In genomic region chr15:5915261-5915660, GRCm38 (mm10) we compare ENCODE assay signal across 9 mouse cellular contexts.
DNase-seq lines count a peak whose midpoint lies in the region; ATAC-seq and TF ChIP-seq lines count a peak whose summit lies in the region.
"Had no signal": no experiment of that assay in that cellular context is flagged by ENCODE, and none has a peak within 500 bp of the region (broad histone marks: within the 10 kb centered on the region; RNA-seq: fewer than 3 reads in every experiment).

No protein-coding gene starts in this region.

- no peak overlapping the region for H3K4me3 ChIP-seq in heart, adult 2 months
- H3K4me3 ChIP-seq in spleen, adult 2 months (ENCODE audit: extremely low read depth, insufficient read depth, insufficient read length): no peak overlapping the region
- H3K4me3 ChIP-seq in bone marrow, adult 2 months (replicated peaks; ENCODE audit: control insufficient read depth, low read depth, low read length): no peak overlapping the region
- H3K4me3 ChIP-seq in kidney, postnatal 0 days (replicated peaks; ENCODE audit: low read depth, low read length): no peak overlapping the region
- H3K4me3 ChIP-seq: myocyte had no signal

- no peak for ATAC-seq in kidney, postnatal 0 days (replicated peaks; ENCODE audit: low FRiP score, low read depth)

- no peak for TF ChIP-seq POLR2A in heart, adult 2 months (IDR thresholded peaks at IDR 0.05; ENCODE audit: insufficient read depth, low read depth, low read length)
- no peak for TF ChIP-seq POLR2A in spleen, adult 2 months (IDR thresholded peaks at IDR 0.05; ENCODE audit: low read depth, low read length)
- TF ChIP-seq POLR2A in bone marrow, adult 2 months (IDR thresholded peaks at IDR 0.05; ENCODE audit: borderline replicate concordance, control insufficient read depth, low read depth, low read length): no peak

- DNase-seq in heart, adult 2 months: peak in 1 of 2 experiments; percentile 5
- DNase-seq in heart, postnatal 25 days (ENCODE audit: low spot score): no peak
- DNase-seq in spleen, adult 2 months (ENCODE audit: low read depth in 1 of 2, low spot score in 2 of 2): peak; percentile 9 to 10
- no peak for DNase-seq in spleen, adult 12 weeks (ENCODE audit: low spot score)
- DNase-seq in kidney, postnatal 0 days (ENCODE audit: low spot score): peak; percentile 74
- DNase-seq in retina, adult 2 months (ENCODE audit: low read depth, low spot score): peak; percentile 3
- DNase-seq in ovary, postnatal 36 days (ENCODE audit: low spot score): no peak

- H3K4me2 ChIP-seq in kidney, postnatal 0 days (ENCODE audit: low read length): no peak overlapping the region

- no peak overlapping the region for H3K27ac ChIP-seq in heart, adult 2 months
- H3K27ac ChIP-seq in spleen, adult 2 months (ENCODE audit: insufficient read depth, low read length): no peak overlapping the region
- H3K27ac ChIP-seq in bone marrow, adult 2 months (ENCODE audit: control insufficient read depth, insufficient read depth, low read depth, low read length, poor library complexity): no peak overlapping the region
- H3K27ac ChIP-seq in kidney, postnatal 0 days: no peak overlapping the region

- no peaks in the 10 kb centered on the region for H3K36me3 ChIP-seq in heart, adult 2 months (ENCODE audit: control insufficient read depth, insufficient read depth, low read length)
- no peaks in the 10 kb centered on the region for H3K36me3 ChIP-seq in spleen, adult 2 months (ENCODE audit: control insufficient read depth, insufficient read depth, low read length)
- H3K36me3 ChIP-seq in kidney, postnatal 0 days (ENCODE audit: insufficient read depth, low read length): no peaks in the 10 kb centered on the region

- no peak for TF ChIP-seq EP300 in heart, adult 2 months (IDR thresholded peaks at IDR 0.05; ENCODE audit: insufficient read depth, low read depth, low read length)

- intact Hi-C loops in heart, adult 2 months (cut with DNase I): loop anchor here (1.0 kb wide), 1 partner anchor 679 kb away; no protein-coding TSS in a partner anchor
- intact Hi-C loops in heart, postnatal 25 days (cut with DNase I): loop anchor here (1.0 to 10.0 kb wide), 3 partner anchors 290 to 679 kb away; no protein-coding TSS in a partner anchor

- peak; percentile 79 for TF ChIP-seq CTCF in heart, adult 2 months (IDR thresholded peaks at IDR 0.05)
- TF ChIP-seq CTCF in spleen, adult 2 months (IDR thresholded peaks at IDR 0.05; ENCODE audit: extremely low read depth, insufficient read depth, insufficient read length, insufficient replicate concordance): no peak; the same call in 1 of the 2 replicates
- 0 out of 2 replicates have a peak, but pooled peaks have one; percentile 8 for TF ChIP-seq CTCF in bone marrow, adult 2 months (IDR thresholded peaks at IDR 0.05; ENCODE audit: control insufficient read depth, insufficient read depth, low read length)
- TF ChIP-seq CTCF in kidney, postnatal 0 days (IDR thresholded peaks at IDR 0.05; ENCODE audit: low read depth): peak; percentile 83

- H3K9ac ChIP-seq in heart, adult 2 months (ENCODE audit: low read depth, low read length): no peak overlapping the region
- H3K9ac ChIP-seq in kidney, postnatal 0 days (ENCODE audit: low read depth, low read length): no peak overlapping the region

- H3K79me2 ChIP-seq in heart, adult 2 months (replicated peaks; ENCODE audit: control insufficient read depth, insufficient read depth, low read length): no peaks in the 10 kb centered on the region

- no peaks in the 10 kb centered on the region for H3K9me3 ChIP-seq in kidney, postnatal 0 days (replicated peaks; ENCODE audit: low read length)

- 3% methylated on average over 2 of the region's 2 CpGs for WGBS in heart, adult 2 months
- 5% methylated on average over 2 of the region's 2 CpGs for WGBS in spleen, adult 2 months
- whole genome bisulfite sequencing in bone marrow, adult 2 months: 0% methylated on average over 2 of the region's 2 CpGs
- 1% methylated on average over 2 of the region's 2 CpGs for WGBS in kidney, postnatal 0 days

- H3K4me1 ChIP-seq in heart, adult 2 months (ENCODE audit: control insufficient read depth, insufficient read depth, low read length): no peaks in the 10 kb centered on the region
- no peaks in the 10 kb centered on the region for H3K4me1 ChIP-seq in spleen, adult 2 months (ENCODE audit: control insufficient read depth, insufficient read depth, insufficient read length)
- H3K4me1 ChIP-seq in bone marrow, adult 2 months (ENCODE audit: control insufficient read depth, insufficient read depth, low read length): no peaks in the 10 kb centered on the region
- H3K4me1 ChIP-seq in kidney, postnatal 0 days (replicated peaks; ENCODE audit: insufficient read depth, low read length): no peaks in the 10 kb centered on the region

- no peaks in the 10 kb centered on the region for H3K27me3 ChIP-seq in heart, adult 2 months (ENCODE audit: control insufficient read depth, insufficient read depth, low read length)
- H3K27me3 ChIP-seq in spleen, adult 2 months (ENCODE audit: control insufficient read depth, insufficient read depth, low read length): no peaks in the 10 kb centered on the region
- no peaks in the 10 kb centered on the region for H3K27me3 ChIP-seq in kidney, postnatal 0 days (ENCODE audit: insufficient read depth, low read length)

Comparison
In these comparisons a context has a peak if more than half of its experiments do, and no peak if none do; other contexts are left out.
1. DNase-seq: peak in spleen, adult 2 months (2 of 2), kidney, postnatal 0 days (single experiment) and retina, adult 2 months (single experiment); none in heart, postnatal 25 days (single experiment), spleen, adult 12 weeks (single experiment) and ovary, postnatal 36 days (single experiment).